Mouse (Mus musculus): Measurements from ENCODE around the gene Anapc16. TPM values are rescaled to one million over a fixed set of nuclear protein-coding genes. Genes with fewer than 3 reads are reported as not detected.

Anapc16 gene
- polyA plus RNA-seq, 1 experiment, result 104 TPM

- Histone ChIP-seq H3K36me3 (ENCODE audit: control insufficient read depth, insufficient read depth) (no peaks in the 10 kb centered on the region), H3K27me3 (ENCODE audit: control insufficient read depth, insufficient read depth, insufficient read length) (no peaks in the 10 kb centered on the region), H3K79me2 (ENCODE audit: control insufficient read depth, insufficient read depth) (no peaks in the 10 kb centered on the region), H3K79me3 (ENCODE audit: low read depth) (no peaks in the 10 kb centered on the region), H3ac (ENCODE audit: control insufficient read depth, insufficient read length, low read depth) (no peak overlapping the region), H3K4me3 (ENCODE audit: insufficient read depth, poor library complexity, severe bottlenecking) (no peak overlapping the region)
- no peak for TF ChIP-seq USF1 (IDR thresholded peaks at IDR 0.05; ENCODE audit: low read depth)
- no peak for TF ChIP-seq MYOG (IDR thresholded peaks at IDR 0.05; ENCODE audit: control insufficient read depth, extremely low read depth, insufficient read length)
- TF ChIP-seq CTCF (IDR thresholded peaks at IDR 0.05; ENCODE audit: control insufficient read depth, insufficient read depth, insufficient read length), result no peak
- TF ChIP-seq MYOD1 (IDR thresholded peaks at IDR 0.05; ENCODE audit: control insufficient read depth, insufficient read length, low read depth), result no peak
Observed at GRCm38 (mm10) chr10:60034621-60035020, 31.7 kb upstream of the Anapc16 start.

GRCm38 (mm10) chr10:60033064-60033463 is 30.1 kb upstream of the Anapc16 start:
- TF ChIP-seq USF1 (IDR thresholded peaks at IDR 0.05; ENCODE audit: low read depth) (no peak), FOSL1 (IDR thresholded peaks at IDR 0.05; ENCODE audit: insufficient read depth, low read length, poor library complexity, severe bottlenecking) (no peak), CTCF (IDR thresholded peaks at IDR 0.05; ENCODE audit: control insufficient read depth, insufficient read depth, insufficient read length) (no peak), MAX (IDR thresholded peaks at IDR 0.05) (no peak), MYOG (IDR thresholded peaks at IDR 0.05; ENCODE audit: control insufficient read depth, extremely low read depth, insufficient read length) (no peak), MYOD1 (IDR thresholded peaks at IDR 0.05; ENCODE audit: control insufficient read depth, insufficient read length, low read depth) (no peak), CEBPB (IDR thresholded peaks at IDR 0.05; ENCODE audit: low read depth) (no peak)
- Histone ChIP-seq H3K4me3 (ENCODE audit: insufficient read depth, poor library complexity, severe bottlenecking) (no peak overlapping the region), H3K79me2 (ENCODE audit: control insufficient read depth, insufficient read depth) (no peaks in the 10 kb centered on the region), H3K79me3 (ENCODE audit: low read depth) (no peaks in the 10 kb centered on the region), H3K36me3 (ENCODE audit: control insufficient read depth, insufficient read depth) (no peaks in the 10 kb centered on the region), H3K27me3 (ENCODE audit: control insufficient read depth, insufficient read depth, insufficient read length) (no peaks in the 10 kb centered on the region), H3ac (ENCODE audit: control insufficient read depth, insufficient read length, low read depth) (no peak overlapping the region)

- no peaks in the 10 kb centered on the region for H3K27me3 ChIP-seq (ENCODE audit: control insufficient read depth, insufficient read depth, insufficient read length)
- H3K79me3 ChIP-seq (ENCODE audit: low read depth), result no peaks in the 10 kb centered on the region
- TF ChIP-seq FOSL1 (IDR thresholded peaks at IDR 0.05; ENCODE audit: insufficient read depth, low read length, poor library complexity, severe bottlenecking), result no peak
- no peak for TF ChIP-seq USF1 (IDR thresholded peaks at IDR 0.05; ENCODE audit: low read depth)
- TF ChIP-seq MAX (IDR thresholded peaks at IDR 0.05), result no peak
- no peak for TF ChIP-seq CTCF (IDR thresholded peaks at IDR 0.05; ENCODE audit: control insufficient read depth, insufficient read depth, insufficient read length)
- no peak for TF ChIP-seq CEBPB (IDR thresholded peaks at IDR 0.05; ENCODE audit: low read depth)
- TF ChIP-seq MYOD1 (IDR thresholded peaks at IDR 0.05; ENCODE audit: control insufficient read depth, insufficient read length, low read depth), result no peak
- no peak for TF ChIP-seq MYOG (IDR thresholded peaks at IDR 0.05; ENCODE audit: control insufficient read depth, extremely low read depth, insufficient read length)
- H3K79me2 ChIP-seq (ENCODE audit: control insufficient read depth, insufficient read depth), result no peaks in the 10 kb centered on the region
- H3K36me3 ChIP-seq (ENCODE audit: control insufficient read depth, insufficient read depth), result no peaks in the 10 kb centered on the region
- no peak overlapping the region for H3ac ChIP-seq (ENCODE audit: control insufficient read depth, insufficient read length, low read depth)
- no peak overlapping the region for H3K4me3 ChIP-seq (ENCODE audit: insufficient read depth, poor library complexity, severe bottlenecking)
Observed at GRCm38 (mm10) chr10:60032622-60033021, 29.7 kb upstream of the Anapc16 start.

GRCm38 (mm10) chr10:60031985-60032384 is 29.1 kb upstream of the Anapc16 start:
- Histone ChIP-seq H3K79me3 (ENCODE audit: low read depth) (no peaks in the 10 kb centered on the region), H3ac (ENCODE audit: control insufficient read depth, insufficient read length, low read depth) (no peak overlapping the region), H3K4me3 (ENCODE audit: insufficient read depth, poor library complexity, severe bottlenecking) (no peak overlapping the region), H3K36me3 (ENCODE audit: control insufficient read depth, insufficient read depth) (no peaks in the 10 kb centered on the region), H3K27me3 (ENCODE audit: control insufficient read depth, insufficient read depth, insufficient read length) (no peaks in the 10 kb centered on the region), H3K79me2 (ENCODE audit: control insufficient read depth, insufficient read depth) (no peaks in the 10 kb centered on the region)
- no peak for TF ChIP-seq MYOD1 (IDR thresholded peaks at IDR 0.05; ENCODE audit: control insufficient read depth, insufficient read length, low read depth)
- TF ChIP-seq USF1 (IDR thresholded peaks at IDR 0.05; ENCODE audit: low read depth), result no peak
- no peak for TF ChIP-seq MAX (IDR thresholded peaks at IDR 0.05)
- TF ChIP-seq CEBPB (IDR thresholded peaks at IDR 0.05; ENCODE audit: low read depth), result no peak
- TF ChIP-seq FOSL1 (IDR thresholded peaks at IDR 0.05; ENCODE audit: insufficient read depth, low read length, poor library complexity, severe bottlenecking), result no peak
- TF ChIP-seq MYOG (IDR thresholded peaks at IDR 0.05; ENCODE audit: control insufficient read depth, extremely low read depth, insufficient read length), result no peak
- no peak for TF ChIP-seq CTCF (IDR thresholded peaks at IDR 0.05; ENCODE audit: control insufficient read depth, insufficient read depth, insufficient read length)

- Histone ChIP-seq H3ac (ENCODE audit: control insufficient read depth, insufficient read length, low read depth) (no peak overlapping the region), H3K4me3 (ENCODE audit: insufficient read depth, poor library complexity, severe bottlenecking) (no peak overlapping the region), H3K79me3 (ENCODE audit: low read depth) (no peaks in the 10 kb centered on the region), H3K79me2 (ENCODE audit: control insufficient read depth, insufficient read depth) (no peaks in the 10 kb centered on the region), H3K36me3 (ENCODE audit: control insufficient read depth, insufficient read depth) (no peaks in the 10 kb centered on the region), H3K27me3 (ENCODE audit: control insufficient read depth, insufficient read depth, insufficient read length) (no peaks in the 10 kb centered on the region)
- TF ChIP-seq MYOG (IDR thresholded peaks at IDR 0.05; ENCODE audit: control insufficient read depth, extremely low read depth, insufficient read length) (no peak), CEBPB (IDR thresholded peaks at IDR 0.05; ENCODE audit: low read depth) (no peak), CTCF (IDR thresholded peaks at IDR 0.05; ENCODE audit: control insufficient read depth, insufficient read depth, insufficient read length) (no peak), FOSL1 (IDR thresholded peaks at IDR 0.05; ENCODE audit: insufficient read depth, low read length, poor library complexity, severe bottlenecking) (no peak)
Observed at GRCm38 (mm10) chr10:60031562-60031961, 28.6 kb upstream of the Anapc16 start.

GRCm38 (mm10) chr10:60029387-60029786 is 26.5 kb upstream of the Anapc16 start:
- no peak overlapping the region for H3K4me3 ChIP-seq (ENCODE audit: insufficient read depth, poor library complexity, severe bottlenecking)
- TF ChIP-seq MYOD1 (IDR thresholded peaks at IDR 0.05; ENCODE audit: control insufficient read depth, insufficient read length, low read depth), result no peak
- no peak for TF ChIP-seq CEBPB (IDR thresholded peaks at IDR 0.05; ENCODE audit: low read depth)
- TF ChIP-seq MYOG (IDR thresholded peaks at IDR 0.05; ENCODE audit: control insufficient read depth, extremely low read depth, insufficient read length), result no peak
- no peak for TF ChIP-seq CTCF (IDR thresholded peaks at IDR 0.05; ENCODE audit: control insufficient read depth, insufficient read depth, insufficient read length)
- no peak for TF ChIP-seq USF1 (IDR thresholded peaks at IDR 0.05; ENCODE audit: low read depth)
- no peak for TF ChIP-seq MAX (IDR thresholded peaks at IDR 0.05)
- no peak for TF ChIP-seq FOSL1 (IDR thresholded peaks at IDR 0.05; ENCODE audit: insufficient read depth, low read length, poor library complexity, severe bottlenecking)

More at GRCm38 (mm10) chr10:60029387-60029786, 26.5 kb upstream of the Anapc16 start:
- H3K79me3 ChIP-seq (ENCODE audit: low read depth), result no peaks in the 10 kb centered on the region
- H3K27me3 ChIP-seq (ENCODE audit: control insufficient read depth, insufficient read depth, insufficient read length), result no peaks in the 10 kb centered on the region
- no peaks in the 10 kb centered on the region for H3K36me3 ChIP-seq (ENCODE audit: control insufficient read depth, insufficient read depth)
- no peak overlapping the region for H3ac ChIP-seq (ENCODE audit: control insufficient read depth, insufficient read length, low read depth)
- H3K79me2 ChIP-seq (ENCODE audit: control insufficient read depth, insufficient read depth), result no peaks in the 10 kb centered on the region

Measured in C2C12 (cell line).